Mouse (Mus musculus): ENCODE results near the gene Neurl2.
"Not testable (repeated sequence)": the region's sequence is repeated elsewhere in the genome, so short reads cannot be mapped to it uniquely, and the experiment has no call there.

The Neurl2 gene

GRCm38 (mm10) chr2:164857842-164858553 lies 24.7 kb upstream of the Neurl2 start:
- no peak for DNase-seq (ENCODE audit: low read depth, low spot score)

GRCm38 (mm10) chr2:164857101-164857821 lies 24.0 kb upstream of the Neurl2 start, which contains the start of gene Pltp:
Gene Pltp (minus strand): TSS chr2:164857711.
- no peak for DNase-seq (ENCODE audit: low read depth, low spot score)

GRCm38 (mm10) chr2:164856309-164857100 lies 23.2 kb upstream of the Neurl2 start:
- no peak for DNase-seq (ENCODE audit: low read depth, low spot score)

- DNase-seq (ENCODE audit: low read depth, low spot score) = not testable (repeated sequence)
Measured at GRCm38 (mm10) chr2:164855572-164855971, 22.3 kb upstream of the Neurl2 start.

- DNase-seq (ENCODE audit: low read depth, low spot score) = no peak
Measured at GRCm38 (mm10) chr2:164850061-164850460, 16.8 kb upstream of the Neurl2 start.

GRCm38 (mm10) chr2:164845782-164846181 lies 12.5 kb upstream of the Neurl2 start:
- DNase-seq (ENCODE audit: low read depth, low spot score) = peak; percentile 48

- no peak for DNase-seq (ENCODE audit: low read depth, low spot score)
Measured at GRCm38 (mm10) chr2:164835164-164835563, 1.9 kb upstream of the Neurl2 start.

GRCm38 (mm10) chr2:164834531-164834930 lies 1.3 kb upstream of the Neurl2 start:
- no peak for DNase-seq (ENCODE audit: low read depth, low spot score)

GRCm38 (mm10) chr2:164832748-164833301 lies 431 bp downstream of the Neurl2 start, which contains the start of gene Ctsa:
Gene Ctsa (plus strand): TSS chr2:164832873.
- DNase-seq (ENCODE audit: low read depth, low spot score) = peak; percentile 93

- peak; percentile 69 for DNase-seq (ENCODE audit: low read depth, low spot score)
Measured at GRCm38 (mm10) chr2:164832032-164832747, 1.1 kb downstream of the Neurl2 start.

GRCm38 (mm10) chr2:164831029-164831428 lies 2.2 kb downstream of the Neurl2 start:
- DNase-seq (ENCODE audit: low read depth, low spot score) = peak; percentile 85

- DNase-seq (ENCODE audit: low read depth, low spot score) = no peak
Measured at GRCm38 (mm10) chr2:164829090-164829489, 4.2 kb downstream of the Neurl2 start.

- no peak for DNase-seq (ENCODE audit: low read depth, low spot score)
Measured at GRCm38 (mm10) chr2:164828437-164828836, 4.8 kb downstream of the Neurl2 start, which contains the start of gene Spata25. Gene Spata25 (minus strand): TSS chr2:164828537.

- DNase-seq (ENCODE audit: low read depth, low spot score) = no peak
Measured at GRCm38 (mm10) chr2:164827146-164827850, 6.0 kb downstream of the Neurl2 start.

GRCm38 (mm10) chr2:164825521-164825920 lies 7.7 kb downstream of the Neurl2 start:
- DNase-seq (ENCODE audit: low read depth, low spot score) = no peak

- no peak for DNase-seq (ENCODE audit: low read depth, low spot score)
Measured at GRCm38 (mm10) chr2:164823969-164824368, 9.3 kb downstream of the Neurl2 start.

- DNase-seq (ENCODE audit: low read depth, low spot score) = no peak
Measured at GRCm38 (mm10) chr2:164823181-164823585, 10.1 kb downstream of the Neurl2 start.

- DNase-seq (ENCODE audit: low read depth, low spot score) = peak; percentile 96
Measured at GRCm38 (mm10) chr2:164822636-164823165, 10.6 kb downstream of the Neurl2 start, which contains the start of gene Zswim1. Gene Zswim1 (plus strand): TSS chr2:164822686.

GRCm38 (mm10) chr2:164821060-164821459 lies 12.2 kb downstream of the Neurl2 start:
- DNase-seq (ENCODE audit: low read depth, low spot score) = no peak

- no peak for DNase-seq (ENCODE audit: low read depth, low spot score)
Measured at GRCm38 (mm10) chr2:164817703-164818102, 15.6 kb downstream of the Neurl2 start.
